Mouse (Mus musculus) heart, adult 2 months (tissue): ENCODE data around the gene Sult2a3.

Source experiments
- CTCF ChIP-seq: fragments of 200-600 bp; IDR thresholded peaks from 2 replicates; pipeline ENCODE4 v1.8.1; 2022; ENCODE audit warnings: antibody characterized with exemption, mild to moderate bottlenecking, moderate library complexity
- EP300 ChIP-seq: fragments of 200-500 bp; IDR thresholded peaks from 2 replicates; pipeline ENCODE4 v1.6.1; 2011; ENCODE audit warnings: low read depth, low read length, control low read depth; ENCODE audit not compliant: insufficient read depth
- POLR2A ChIP-seq: fragments of 200-500 bp; IDR thresholded peaks from 2 replicates; pipeline ENCODE4 v1.6.1; 2011; ENCODE audit warnings: mild to moderate bottlenecking, low read depth, low read length, control low read depth; ENCODE audit not compliant: insufficient read depth

GRCm38 (mm10) chr7:14122944-14123343 lies at the start of gene Sult2a3:
- TF ChIP-seq POLR2A = no peak
- TF ChIP-seq CTCF = no peak
- no peak for TF ChIP-seq EP300
